1 mouse cellular context compared by ENCODE assay signal in genomic region chr6:88736741-88737508, GRCm38 (mm10).
A peak's percentile ranks its signal among the peaks of the same experiment; 100 is the strongest.
TF ChIP-seq lines count a peak whose summit lies in the region.

No protein-coding gene starts in this region.

TF ChIP-seq in CH12.LX, 34 proteins besides CTCF, POLR2A, EP300 and RAD21 (continued from another document):
- 0 out of 2 replicates have a peak, but pooled peaks have one; percentile 31 for TF ChIP-seq MAFK (IDR thresholded peaks at IDR 0.05; ENCODE audit: insufficient replicate concordance, low read length)
- no peak for TF ChIP-seq ZNF384 (IDR thresholded peaks at IDR 0.05; ENCODE audit: low read depth, low read length)
- TF ChIP-seq KAT2A (IDR thresholded peaks at IDR 0.05; ENCODE audit: insufficient replicate concordance, low read length), result no peak
- TF ChIP-seq CHD2 (IDR thresholded peaks at IDR 0.05; ENCODE audit: low read length), result peak; percentile 75; the same call in 1 of the 2 replicates
